Mouse (Mus musculus) adrenal gland, adult 18-20 months (tissue): ENCODE results near the gene Gdf1. TPM values are rescaled to one million over a fixed set of nuclear protein-coding genes. Genes with fewer than 3 reads are reported as not detected.

Experiments
- DNase-seq, 2 experiments: peaks; one replicate each; pipeline ENCODE4 v3.0.0; 2021 to 2022; ENCODE audit warnings: low spot score in 2 of 2
- total RNA-seq, 2 experiments: library from RNA; stranded (reverse); gene quantifications; 1 replicate in 1 of 2; 2 replicates in 1 of 2; pipeline ENCODE4 v1.2.3; 2021

Gene Gdf1
- total RNA-seq, 2 experiments from 2014 or later, result not detected

DNA sequence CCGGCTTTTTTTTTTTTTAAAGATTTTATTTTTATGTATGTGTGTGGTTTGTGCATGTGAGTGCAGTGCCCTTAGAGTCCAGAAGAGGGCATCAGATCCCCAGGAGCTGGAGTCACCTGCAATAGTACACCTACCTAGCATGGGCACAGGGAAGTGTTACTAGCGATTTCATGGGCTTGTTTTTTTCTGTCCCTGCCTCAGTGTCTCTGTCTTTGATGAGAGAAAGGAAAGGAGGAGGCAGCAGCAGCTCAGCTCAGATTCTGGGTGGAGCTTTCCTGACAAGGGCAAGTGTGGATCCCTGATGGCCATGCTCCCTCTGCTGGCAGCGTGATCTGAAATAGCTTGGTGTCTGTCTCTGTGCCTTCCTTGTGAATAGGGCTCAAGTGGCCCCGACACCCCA is 31.2 kb downstream of the Gdf1 start:
- no peak for DNase-seq

DNA sequence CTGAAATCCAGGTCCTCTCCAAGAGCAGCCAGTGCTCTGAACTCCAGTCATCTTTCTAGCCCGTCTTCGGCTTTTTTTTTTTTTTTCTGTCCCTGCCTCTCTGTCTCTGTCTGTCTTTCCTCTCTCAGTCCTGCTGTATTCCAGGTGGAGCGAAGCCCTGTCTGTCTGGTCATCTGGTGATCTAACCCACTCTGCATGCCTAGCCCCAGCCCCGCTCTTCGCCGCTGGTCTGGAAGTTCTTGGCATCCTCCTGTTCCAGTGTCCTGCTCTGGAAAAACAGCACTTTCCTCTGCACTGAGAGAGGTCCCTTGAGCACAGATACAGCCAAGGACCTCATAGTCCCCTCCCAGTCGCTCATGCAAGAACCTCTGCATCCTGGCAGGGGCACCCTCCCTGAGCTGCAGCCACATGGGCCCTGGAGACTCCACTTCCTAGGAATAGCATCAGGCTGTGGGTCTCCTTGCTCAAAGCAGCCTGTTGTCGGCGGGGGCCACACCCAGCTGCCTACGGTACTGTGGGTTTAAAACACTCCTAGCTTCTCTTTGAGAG is 31.9 kb downstream of the Gdf1 start:
- no peak for DNase-seq

- DNase-seq, result no peak
Observed at GRCm38 (mm10) chr8:70364066-70364465, 34.4 kb downstream of the Gdf1 start.

GRCm38 (mm10) chr8:70366588-70366987 is 37.0 kb downstream of the Gdf1 start:
- DNase-seq, result no peak

DNA sequence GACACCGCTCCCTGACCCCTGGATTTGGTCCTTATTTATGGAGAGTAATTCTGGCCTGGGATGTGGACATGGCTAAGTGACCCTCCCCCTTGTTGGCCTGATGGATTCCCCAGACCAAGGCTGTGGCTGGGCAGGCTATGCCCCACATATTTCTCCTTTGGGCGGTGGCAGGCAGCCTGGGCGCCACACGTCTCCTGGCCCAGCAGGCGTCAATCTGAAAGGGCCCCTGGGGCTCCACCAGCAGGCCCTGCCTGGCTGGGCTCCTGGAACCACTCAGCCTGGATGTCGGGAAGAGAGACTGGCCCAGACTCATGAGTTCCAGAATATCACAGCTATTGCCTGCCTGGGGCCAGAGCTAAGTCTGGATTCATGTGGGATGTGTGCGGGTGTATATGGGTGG is 40.9 kb downstream of the Gdf1 start:
- DNase-seq, result no peak

DNA sequence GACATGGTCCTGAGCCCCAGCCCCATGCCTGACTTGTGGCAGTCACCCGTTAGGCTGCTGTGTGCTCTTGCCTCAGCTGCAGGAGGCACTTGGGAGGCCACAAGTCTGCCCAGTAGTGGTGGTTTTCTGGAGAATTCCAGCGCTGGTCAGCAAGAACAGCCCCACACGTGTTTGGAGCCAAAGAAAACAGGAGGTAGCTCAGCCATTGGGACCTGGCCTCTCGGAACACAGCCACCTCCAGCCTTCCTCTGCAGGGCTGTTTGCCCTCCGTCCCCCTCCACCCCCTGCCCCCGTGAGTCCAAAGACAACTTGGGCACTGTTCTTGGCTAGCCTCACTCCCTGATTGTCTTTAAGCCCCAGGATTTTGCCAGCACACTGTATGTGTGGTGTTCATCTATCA is 42.3 kb downstream of the Gdf1 start:
- DNase-seq, result no peak

- DNase-seq, result no peak
Observed at GRCm38 (mm10) chr8:70373397-70374317, 44.0 kb downstream of the Gdf1 start, which contains the start of gene Comp. TSS of gene Comp (plus strand) at chr8:70373558.

GRCm38 (mm10) chr8:70374318-70374927 is 44.8 kb downstream of the Gdf1 start:
- peak; percentile 68 to 69 for DNase-seq

- no peak for DNase-seq
Observed at GRCm38 (mm10) chr8:70375212-70375859, 45.7 kb downstream of the Gdf1 start.

GRCm38 (mm10) chr8:70376275-70376741 is 46.7 kb downstream of the Gdf1 start:
- DNase-seq, result no peak

GRCm38 (mm10) chr8:70377049-70377448 is 47.4 kb downstream of the Gdf1 start:
- DNase-seq, result no peak

DNA sequence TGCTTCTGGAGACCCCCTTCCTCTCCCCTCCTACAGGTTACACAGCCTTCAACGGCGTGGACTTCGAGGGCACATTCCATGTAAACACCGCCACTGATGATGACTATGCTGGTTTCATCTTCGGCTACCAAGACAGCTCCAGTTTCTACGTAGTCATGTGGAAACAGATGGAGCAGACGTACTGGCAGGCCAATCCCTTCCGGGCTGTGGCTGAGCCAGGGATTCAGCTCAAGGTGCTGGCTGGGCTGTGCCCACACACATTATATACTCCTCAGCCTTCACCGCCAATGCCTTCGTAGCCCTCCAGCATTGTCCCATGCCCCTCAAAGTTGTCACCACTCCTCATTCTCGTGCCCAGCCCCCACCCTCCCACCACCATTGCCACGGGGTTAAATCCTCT is 50.5 kb downstream of the Gdf1 start:
- DNase-seq, result no peak

Other genes starting within 250 kb of the Gdf1 start
- gene Hapln4, start 246.4 kb upstream of the Gdf1 start, total RNA-seq, result 1 to 10 TPM in 1 of 2 experiments, under 1 TPM in 1; 0.83 to 3.0 TPM
- 1 to 10 TPM in 1 of 2 experiments, under 1 TPM in 1; 0.13 to 2.6 TPM for gene Ncan, start 208.9 kb upstream of the Gdf1 start, total RNA-seq
- gene Nr2c2ap, start 198.5 kb upstream of the Gdf1 start, total RNA-seq, result 10 to 100 TPM; 19.0 to 24.0 TPM
- 10 to 100 TPM; 13.0 to 17.4 TPM for gene Rfxank, start 190.7 kb upstream of the Gdf1 start, total RNA-seq
- gene Borcs8, start 190.3 kb upstream of the Gdf1 start, total RNA-seq, result 10 to 100 TPM; 54.8 to 59.2 TPM
- gene Mef2b, start 190.1 kb upstream of the Gdf1 start, total RNA-seq, result under 1 TPM; 0.48 to 0.99 TPM
- gene Tmem161a, start 157.5 kb upstream of the Gdf1 start, total RNA-seq, result 10 to 100 TPM; 68.0 to 84.2 TPM
- 10 to 100 TPM; 34.0 to 41.4 TPM for gene Slc25a42, start 117.5 kb upstream of the Gdf1 start, total RNA-seq
- 10 to 100 TPM; 31.4 to 33.7 TPM for gene Sugp2, start 95.6 kb upstream of the Gdf1 start, total RNA-seq
- gene Armc6, start 95.4 kb upstream of the Gdf1 start, total RNA-seq, result 10 to 100 TPM; 10.9 to 13.6 TPM
- 10 to 100 TPM; 18.5 to 19.8 TPM for gene Homer3, start 47.0 kb upstream of the Gdf1 start, total RNA-seq
- 10 to 100 TPM; 63.9 to 70.5 TPM for gene Ddx49, start 27.3 kb upstream of the Gdf1 start, total RNA-seq
- gene Cope, start 27.3 kb upstream of the Gdf1 start, total RNA-seq, result 100 to 1,000 TPM; 185 to 205 TPM
- gene Cers1, start 14.0 kb upstream of the Gdf1 start, total RNA-seq, result 1 to 10 TPM; 2.0 to 2.5 TPM
- gene Upf1, start 23.5 kb downstream of the Gdf1 start, total RNA-seq, result 10 to 100 TPM; 64.0 to 70.2 TPM
- under 1 TPM in 1 of 2 experiments, not detected in 1; 0.35 TPM for gene Comp, start 43.7 kb downstream of the Gdf1 start, total RNA-seq
- gene Crtc1, start 109.8 kb downstream of the Gdf1 start, total RNA-seq, result 10 to 100 TPM; 19.3 to 22.3 TPM
- 10 to 100 TPM; 26.0 to 27.0 TPM for gene Klhl26, start 147.2 kb downstream of the Gdf1 start, total RNA-seq
- 10 to 100 TPM; 20.4 to 26.4 TPM for gene Tmem59l, start 157.5 kb downstream of the Gdf1 start, total RNA-seq
- gene Crlf1, start 163.3 kb downstream of the Gdf1 start, total RNA-seq, result 1 to 10 TPM in 1 of 2 experiments, under 1 TPM in 1; 0.74 to 1.6 TPM
- 100 to 1,000 TPM; 155 to 174 TPM for gene Rex1bd, start 176.9 kb downstream of the Gdf1 start, total RNA-seq
- 1,000 to 10,000 TPM; 1,449 to 1,570 TPM for gene Uba52, start 181.0 kb downstream of the Gdf1 start, total RNA-seq
- 100 to 1,000 TPM; 257 to 332 TPM for gene Fkbp8, start 197.9 kb downstream of the Gdf1 start, total RNA-seq
- 10 to 100 TPM; 68.1 to 76.3 TPM for gene Kxd1, start 198.1 kb downstream of the Gdf1 start, total RNA-seq
- 10 to 100 TPM; 23.1 to 26.6 TPM for gene Ell, start 209.6 kb downstream of the Gdf1 start, total RNA-seq